15 mouse cellular contexts compared by ENCODE assay signal in the genomic region with DNA sequence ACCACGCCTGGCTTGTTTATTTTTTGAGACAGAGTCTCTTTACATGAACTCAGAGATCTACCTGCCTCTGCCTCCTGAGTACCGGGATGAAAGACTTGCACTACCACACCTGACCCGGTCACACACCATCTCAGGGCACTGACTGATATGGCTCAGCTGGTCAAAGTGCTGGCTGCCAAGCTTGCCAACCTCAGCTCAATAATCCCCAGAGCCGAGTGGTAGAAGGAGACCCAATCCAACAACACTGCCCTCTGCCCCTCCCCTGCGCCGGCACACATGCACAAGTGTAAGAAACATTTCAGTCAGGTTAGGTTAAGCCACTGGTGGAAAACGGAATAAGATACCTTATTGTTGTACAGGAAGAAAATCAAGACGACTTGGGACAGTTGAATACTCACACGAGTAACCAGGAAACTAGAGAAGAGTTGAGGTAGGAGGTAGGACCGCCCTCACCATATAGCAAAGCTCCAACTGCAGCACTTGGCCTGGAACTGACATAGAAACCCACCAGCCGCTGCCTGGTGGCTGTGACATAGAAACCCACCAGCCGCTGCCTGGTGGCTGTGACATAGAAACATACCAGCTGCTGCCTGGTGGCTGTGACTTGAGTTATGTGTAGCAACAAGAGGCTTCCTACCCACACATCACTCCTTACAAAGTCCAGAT. TPM values are rescaled to one million over a fixed set of nuclear protein-coding genes. Genes with fewer than 3 reads are reported as not detected.
DNase-seq lines count a peak whose midpoint lies in the region; ATAC-seq and TF ChIP-seq lines count a peak whose summit lies in the region.
"Had no signal": no experiment of that assay in that cellular context is flagged by ENCODE, and none has a peak within 500 bp of the region (broad histone marks: within the 10 kb centered on the region; RNA-seq: fewer than 3 reads in every experiment).

No protein-coding gene starts in this region.

- TF ChIP-seq EP300 in liver, postnatal 0 days (IDR thresholded peaks at IDR 0.05; ENCODE audit: low read depth): no peak

- H3K4me2 ChIP-seq in embryonic facial prominence, embryonic 14.5 days (ENCODE audit: low read depth, low read length): no peak overlapping the region
- no peak overlapping the region for H3K4me2 ChIP-seq in liver, postnatal 0 days (ENCODE audit: low read depth, low read length)
- H3K4me2 ChIP-seq: hindbrain, embryonic 12.5 days; limb, embryonic 12.5 days had no signal

- DNase-seq in embryonic facial prominence, embryonic 14.5 days (ENCODE audit: low spot score): no peak
- DNase-seq in embryonic facial prominence, embryonic 10.5 days (ENCODE audit: low spot score): no peak
- DNase-seq in lung, adult 2 months: no peak
- no peak for DNase-seq in lung, postnatal 14 days
- DNase-seq in liver, postnatal 0 days: no peak
- no peak for DNase-seq in B cell, adult 2 months
- DNase-seq in right cerebral cortex, postnatal 4 days: no peak
- DNase-seq: cerebellum, adult 11 months; midbrain, embryonic 14.5 days had no signal

- no peaks in the 10 kb centered on the region for H3K36me3 ChIP-seq in embryonic facial prominence, embryonic 14.5 days (ENCODE audit: control insufficient read depth, insufficient read depth, low read length)
- no peaks in the 10 kb centered on the region for H3K36me3 ChIP-seq in embryonic facial prominence, embryonic 10.5 days (replicated peaks)
- H3K36me3 ChIP-seq in liver, postnatal 0 days (replicated peaks; ENCODE audit: insufficient read depth, low read length): no peaks in the 10 kb centered on the region; the same call in 1 of the 2 replicates
- H3K36me3 ChIP-seq: hindbrain, embryonic 12.5 days; limb, embryonic 12.5 days had no signal

- H3K9ac ChIP-seq in embryonic facial prominence, embryonic 14.5 days (ENCODE audit: low read depth, low read length): no peak overlapping the region
- H3K9ac ChIP-seq in liver, postnatal 0 days (replicated peaks): no peak overlapping the region
- H3K9ac ChIP-seq: hindbrain, embryonic 12.5 days; limb, embryonic 12.5 days had no signal

- no peaks in the 10 kb centered on the region for H3K4me1 ChIP-seq in embryonic facial prominence, embryonic 14.5 days (ENCODE audit: control insufficient read depth, insufficient read depth, low read length)
- H3K4me1 ChIP-seq in embryonic facial prominence, embryonic 10.5 days: peaks cover 9% of the 10 kb centered on the region; the same call in 1 of the 2 replicates
- peaks cover 18% of the 10 kb centered on the region for H3K4me1 ChIP-seq in lung, adult 2 months (ENCODE audit: control insufficient read depth, insufficient read depth, low read length)
- H3K4me1 ChIP-seq in brown adipose tissue, adult 24 weeks (ENCODE audit: control insufficient read depth, insufficient read depth, insufficient read length, low read length): peaks cover 2% of the 10 kb centered on the region; the same call in 1 of the 2 replicates
- peaks cover 15% of the 10 kb centered on the region; the same call in 1 of the 2 replicates for H3K4me1 ChIP-seq in liver, postnatal 0 days (ENCODE audit: insufficient read depth)
- H3K4me1 ChIP-seq: hindbrain, embryonic 12.5 days; limb, embryonic 12.5 days had no signal

- no peaks in the 10 kb centered on the region for H3K9me3 ChIP-seq in embryonic facial prominence, embryonic 14.5 days (ENCODE audit: control insufficient read depth, low read length)
- H3K9me3 ChIP-seq in embryonic facial prominence, embryonic 10.5 days: no peaks in the 10 kb centered on the region
- H3K9me3 ChIP-seq in liver, postnatal 0 days (ENCODE audit: low read length): no peaks in the 10 kb centered on the region
- H3K9me3 ChIP-seq: G1E; hindbrain, embryonic 12.5 days; limb, embryonic 12.5 days had no signal

- TF ChIP-seq CTCF in lung, adult 2 months (IDR thresholded peaks at IDR 0.05; ENCODE audit: insufficient read depth, low read length): no peak
- no peak for TF ChIP-seq CTCF in liver, postnatal 0 days (IDR thresholded peaks at IDR 0.05; ENCODE audit: low read depth)

- no peak overlapping the region for H3K4me3 ChIP-seq in embryonic facial prominence, embryonic 14.5 days (ENCODE audit: low read depth, low read length)
- H3K4me3 ChIP-seq in embryonic facial prominence, embryonic 10.5 days: no peak overlapping the region
- H3K4me3 ChIP-seq in lung, adult 2 months (replicated peaks; ENCODE audit: extremely low read depth, low read depth, low read length): no peak overlapping the region
- no peak overlapping the region for H3K4me3 ChIP-seq in brown adipose tissue, adult 24 weeks (ENCODE audit: insufficient read depth, low read depth, low read length)
- H3K4me3 ChIP-seq in liver, postnatal 0 days (ENCODE audit: low read depth, low read length): no peak overlapping the region
- H3K4me3 ChIP-seq: hindbrain, embryonic 12.5 days; limb, embryonic 12.5 days had no signal

- TF ChIP-seq POLR2A in lung, adult 2 months (IDR thresholded peaks at IDR 0.05; ENCODE audit: borderline replicate concordance, extremely low read depth, low read depth, low read length): peak; percentile 39; the same call in 1 of the 2 replicates

- H3K27ac ChIP-seq in embryonic facial prominence, embryonic 14.5 days (replicated peaks; ENCODE audit: low read depth, low read length): no peak overlapping the region
- no peak overlapping the region for H3K27ac ChIP-seq in embryonic facial prominence, embryonic 10.5 days (replicated peaks)
- H3K27ac ChIP-seq in brown adipose tissue, adult 24 weeks (replicated peaks; ENCODE audit: low read depth, low read length): peak overlapping the region; percentile 72; the same call in 1 of the 2 replicates
- peak overlapping the region; percentile 85 for H3K27ac ChIP-seq in liver, postnatal 0 days (ENCODE audit: low read depth)
- H3K27ac ChIP-seq: hindbrain, embryonic 12.5 days; limb, embryonic 12.5 days had no signal

- H3K27me3 ChIP-seq in embryonic facial prominence, embryonic 14.5 days (replicated peaks; ENCODE audit: control insufficient read depth, insufficient read depth, low read length): no peaks in the 10 kb centered on the region
- no peaks in the 10 kb centered on the region for H3K27me3 ChIP-seq in embryonic facial prominence, embryonic 10.5 days (replicated peaks; ENCODE audit: low read depth, poor library complexity, severe bottlenecking)
- H3K27me3 ChIP-seq in liver, postnatal 0 days (ENCODE audit: insufficient read depth, low read length): no peaks in the 10 kb centered on the region
- H3K27me3 ChIP-seq: hindbrain, embryonic 12.5 days; limb, embryonic 12.5 days had no signal

- WGBS in embryonic facial prominence, embryonic 14.5 days: 85% methylated on average over 12 of the region's 12 CpGs
- WGBS in embryonic facial prominence, embryonic 10.5 days: 91% methylated on average over 12 of the region's 12 CpGs
- WGBS in lung, adult 2 months: 73% methylated on average over 12 of the region's 12 CpGs
- WGBS in liver, postnatal 0 days (ENCODE audit: insufficient replicate concordance): 77% methylated on average over 12 of the region's 12 CpGs

- peak; percentile 47; the same call in 1 of the 2 replicates for ATAC-seq in embryonic facial prominence, embryonic 14.5 days (ENCODE audit: low read depth)
- no peak for ATAC-seq in liver, postnatal 0 days
- ATAC-seq: activated CD4-positive, CD25-positive, alpha-beta regulatory T cell, adult 4 months; forebrain, embryonic 14.5 days had no signal

RNA-seq across cellular contexts. Expression of a gene that starts 40.7 kb away (rescaled TPM):
- polyA plus RNA-seq in embryonic facial prominence, embryonic 14.5 days (2014; fragmentation: Nextera tagmentation; extraction: Ambion mirVana): 20.6 and 25.8 TPM in 2 replicates
- 44.6 and 45.4 TPM in 2 replicates for polyA plus RNA-seq in embryonic facial prominence, embryonic 10.5 days (2016; fragmentation: Nextera tagmentation; extraction: Ambion mirVana)
- 32.1 and 37.8 TPM in 2 replicates for polyA plus RNA-seq in lung, adult 2 months (2012; rRNA removed)
- polyA plus RNA-seq in brown adipose tissue, adult 24 weeks (2012; ENCODE audit: insufficient read depth, insufficient read length, missing spikeins): 6.6 and 7.0 TPM in 2 replicates
- polyA plus RNA-seq in liver, postnatal 0 days (2015; fragmentation: Nextera tagmentation; extraction: Ambion mirVana): 8.5 and 9.0 TPM in 2 replicates

RNA-seq across cellular contexts. Expression of a gene that starts 43.2 kb away (rescaled TPM):
- 2.8 and 3.0 TPM in 2 replicates for polyA plus RNA-seq in embryonic facial prominence, embryonic 14.5 days (2014; fragmentation: Nextera tagmentation; extraction: Ambion mirVana)
- polyA plus RNA-seq in embryonic facial prominence, embryonic 10.5 days (2016; fragmentation: Nextera tagmentation; extraction: Ambion mirVana): 2.5 and 2.9 TPM in 2 replicates
- polyA plus RNA-seq in lung, adult 2 months (2012; rRNA removed): 24.5 and 26.0 TPM in 2 replicates
- polyA plus RNA-seq in brown adipose tissue, adult 24 weeks (2012; ENCODE audit: insufficient read depth, insufficient read length, missing spikeins): 2.3 and 2.4 TPM in 2 replicates
- 8.4 and 9.1 TPM in 2 replicates for polyA plus RNA-seq in liver, postnatal 0 days (2015; fragmentation: Nextera tagmentation; extraction: Ambion mirVana)

RNA-seq across cellular contexts. Expression of a gene that starts 59.6 kb away (rescaled TPM):
- polyA plus RNA-seq in embryonic facial prominence, embryonic 14.5 days (2014; fragmentation: Nextera tagmentation; extraction: Ambion mirVana): 1.4 and 2.0 TPM in 2 replicates
- 6.8 and 7.4 TPM in 2 replicates for polyA plus RNA-seq in embryonic facial prominence, embryonic 10.5 days (2016; fragmentation: Nextera tagmentation; extraction: Ambion mirVana)
- 1.1 and 1.2 TPM in 2 replicates for polyA plus RNA-seq in lung, adult 2 months (2012; rRNA removed)
- polyA plus RNA-seq in brown adipose tissue, adult 24 weeks (2012; ENCODE audit: insufficient read depth, insufficient read length, missing spikeins): not detected in 2 replicates
- polyA plus RNA-seq in liver, postnatal 0 days (2015; fragmentation: Nextera tagmentation; extraction: Ambion mirVana): 1.5 and 1.7 TPM in 2 replicates

Comparison
In these comparisons a context has a peak if more than half of its experiments do, and no peak if none do; other contexts are left out.
1. H3K27ac ChIP-seq: peak in brown adipose tissue, adult 24 weeks (single experiment) and liver, postnatal 0 days (single experiment); none in embryonic facial prominence, embryonic 14.5 days (single experiment) and embryonic facial prominence, embryonic 10.5 days (single experiment).